Mouse (Mus musculus): ENCODE measurements around the gene Spin4.
A peak's percentile ranks its signal among the peaks of the same experiment; 100 is the strongest.

Gene Spin4

DNA sequence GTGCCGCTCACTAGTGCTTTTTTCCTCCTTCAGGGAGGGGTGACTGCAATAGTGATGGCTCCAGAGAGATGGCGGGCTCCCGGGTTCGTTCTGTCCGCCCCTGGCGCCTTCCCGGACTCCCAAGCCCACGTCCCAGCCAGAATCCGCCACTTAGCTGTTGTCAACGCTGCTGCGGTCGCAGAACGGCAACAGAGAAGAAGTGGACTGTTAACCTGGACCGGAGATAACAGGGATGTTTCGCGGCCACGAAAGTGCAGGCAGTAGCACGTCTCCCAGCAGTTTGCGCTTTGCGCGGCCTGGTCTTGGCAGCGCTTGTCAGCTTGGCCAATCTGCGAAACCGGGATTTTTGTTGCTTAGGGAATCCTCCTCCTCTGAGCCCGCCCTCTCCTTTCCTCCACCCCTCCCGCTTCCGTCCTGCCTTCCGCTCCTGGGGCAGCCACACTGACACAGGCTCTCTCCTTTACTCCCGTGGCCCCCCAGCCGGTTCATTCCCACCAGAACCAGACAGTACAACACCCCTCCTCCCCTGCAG lies at the start of gene Spin4:
Spin4 (minus strand) TSS at position 322 of the 532 bp plus-strand sequence.
- DNase-seq = peak; percentile 75

DNA sequence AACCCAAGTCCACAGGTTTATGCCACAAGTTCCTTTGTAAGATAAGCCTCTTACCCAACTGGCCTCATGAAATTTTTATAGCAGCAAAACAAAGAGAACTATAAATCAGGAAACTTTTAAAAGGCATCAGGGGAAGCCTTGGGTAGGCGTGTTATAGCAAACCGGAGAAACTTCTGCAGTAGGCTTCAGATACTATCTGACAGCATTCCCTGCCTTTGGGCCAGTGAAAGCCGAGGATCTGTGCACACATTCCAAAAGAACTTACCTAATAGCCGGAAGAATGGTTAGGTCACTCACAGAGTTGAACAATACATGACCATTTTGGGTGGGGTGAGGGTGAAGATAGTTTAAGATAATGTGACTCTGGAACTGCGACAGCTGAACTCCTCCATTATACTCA lies 1.4 kb upstream of the Spin4 start:
- DNase-seq = no peak

DNA sequence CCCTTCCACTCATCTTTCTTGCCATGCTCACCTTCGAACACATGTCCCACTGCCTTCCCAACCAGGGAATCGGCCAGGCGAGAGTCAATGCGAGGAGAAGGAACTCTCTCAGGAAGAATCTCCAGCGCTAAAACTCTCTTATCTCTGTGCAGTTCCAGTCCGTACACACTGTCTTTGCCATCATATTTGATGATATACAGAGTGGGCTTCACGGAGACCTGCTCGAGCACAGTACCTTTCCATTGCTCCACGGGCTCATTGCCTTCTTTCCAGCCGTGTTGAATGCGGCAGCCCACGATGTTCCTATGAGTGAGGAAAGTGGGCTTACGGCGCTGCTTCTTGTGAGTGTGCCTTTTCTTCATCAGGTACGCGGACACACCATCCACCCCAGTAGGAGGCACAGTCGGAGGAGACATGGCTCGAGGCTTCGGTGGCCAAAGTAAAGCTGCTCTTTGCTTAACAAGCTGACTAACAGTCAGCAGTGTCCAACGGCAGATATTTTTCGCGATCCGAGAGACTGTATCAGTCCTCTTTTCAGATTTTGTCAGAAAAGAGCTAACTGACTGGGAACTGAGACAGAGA lies 612 bp downstream of the Spin4 start:
- DNase-seq = no peak

DNA sequence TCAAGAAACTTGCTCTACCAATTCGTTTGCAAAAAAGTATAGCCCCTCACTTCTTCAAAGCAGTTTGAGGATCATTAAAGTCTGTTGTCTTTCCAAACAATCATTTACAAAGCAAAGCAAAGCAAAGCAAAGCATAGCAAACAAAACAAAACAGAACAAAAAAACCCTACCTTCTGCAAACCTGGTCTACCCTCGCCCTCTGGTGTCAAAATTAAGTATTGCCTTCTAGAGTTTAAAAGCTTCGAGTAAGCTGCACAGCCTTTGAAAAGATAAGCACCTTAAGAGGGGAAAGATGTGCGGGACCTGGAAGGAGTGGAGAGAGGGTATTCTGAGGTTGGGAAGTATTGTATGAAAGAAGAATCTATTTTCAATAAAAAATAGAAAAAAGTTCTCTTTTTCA lies 14.4 kb downstream of the Spin4 start:
- peak; percentile 35 for DNase-seq

DNA sequence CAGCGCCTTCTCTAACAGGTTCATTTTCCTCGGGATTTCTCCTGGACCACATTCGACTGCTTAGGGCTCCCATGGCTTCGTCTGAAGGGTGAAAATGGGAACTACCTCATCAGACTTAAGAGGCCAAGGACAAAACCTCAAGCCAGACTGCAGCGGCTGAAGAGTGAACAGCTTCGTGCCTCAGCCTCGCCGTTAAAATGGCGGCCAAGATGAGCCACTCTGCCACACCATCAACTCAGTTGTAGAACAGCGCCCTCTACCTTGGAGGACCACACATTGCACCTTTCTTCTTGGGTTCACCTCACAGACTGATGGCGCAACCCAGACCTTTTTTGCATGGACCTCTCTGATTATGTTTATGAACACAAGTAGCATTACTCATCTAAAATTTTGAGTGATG lies 27.6 kb downstream of the Spin4 start:
- no peak for DNase-seq

DNA sequence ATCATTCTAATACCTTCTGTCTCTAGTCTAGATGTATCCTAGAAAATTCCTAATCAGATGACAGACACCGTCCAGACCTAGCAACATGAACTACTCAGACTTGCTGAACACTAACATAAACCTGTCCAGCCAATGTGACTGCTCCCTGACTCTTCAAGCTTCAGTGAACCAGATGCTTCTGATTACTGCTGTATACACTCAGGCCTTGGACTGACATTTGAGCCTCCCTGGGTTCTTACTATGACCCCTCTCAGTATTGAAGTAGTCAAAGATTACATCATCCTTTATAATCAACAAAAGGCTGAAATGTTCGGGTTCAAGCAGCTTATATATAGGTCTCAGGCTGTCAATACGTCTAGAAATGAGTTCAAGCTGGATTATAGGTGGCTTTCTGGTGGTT lies 32.4 kb downstream of the Spin4 start:
- DNase-seq = no peak

DNA sequence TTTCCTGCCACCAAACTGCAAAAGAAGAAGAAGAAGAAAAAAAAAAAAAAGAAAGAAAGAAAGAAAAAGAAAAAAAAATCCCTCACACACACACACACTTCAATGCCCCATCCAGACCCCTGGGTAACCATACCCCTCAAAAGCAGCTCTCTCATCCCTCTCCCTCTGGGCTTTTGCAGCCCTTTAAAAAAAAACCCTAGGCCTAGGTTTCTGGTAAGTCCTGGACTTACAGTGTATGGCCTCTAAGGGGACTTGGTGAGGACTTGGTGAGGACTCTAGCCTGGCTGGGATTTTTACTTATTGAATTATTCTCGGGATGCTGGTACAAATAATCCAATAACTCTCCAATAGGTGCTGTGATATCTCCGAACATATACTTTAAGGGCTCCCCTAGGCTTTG lies 35.6 kb downstream of the Spin4 start:
- DNase-seq = no peak

DNA sequence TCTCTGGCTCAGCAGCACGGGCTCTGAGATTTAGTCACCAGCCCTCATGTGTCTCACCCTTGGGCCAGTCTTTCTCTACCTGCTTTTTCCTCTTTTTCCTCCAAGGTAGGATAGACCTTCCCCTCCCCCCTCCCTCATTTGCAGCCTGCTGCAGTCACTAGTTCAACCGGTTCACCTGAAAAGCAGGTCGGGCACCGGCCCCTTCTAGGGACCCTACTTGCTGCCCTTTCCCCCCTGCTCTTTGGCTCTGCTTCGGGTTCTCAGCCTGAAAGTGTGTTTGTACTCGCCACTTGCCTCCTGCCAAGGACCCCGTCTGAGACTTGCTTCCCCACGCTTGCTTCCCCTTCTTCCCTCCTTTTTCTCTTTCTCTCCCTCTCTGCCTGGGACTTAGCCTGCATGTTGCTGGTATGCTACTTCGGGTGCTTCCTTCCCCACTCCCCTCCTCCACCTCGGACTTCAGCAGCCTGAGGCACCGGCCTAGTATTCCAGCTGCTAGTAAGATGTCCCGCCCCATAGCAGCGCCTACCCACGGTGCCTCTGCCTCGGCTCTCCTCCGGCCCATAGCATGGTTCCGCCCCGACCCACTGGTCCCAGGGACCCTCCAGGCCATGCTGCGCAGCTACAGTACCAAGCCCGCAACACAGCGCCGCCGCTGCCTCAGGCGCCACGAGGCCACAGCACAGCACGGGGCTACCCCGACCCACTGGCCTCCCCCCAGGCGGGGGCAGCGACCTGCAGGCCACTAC lies 36.2 kb downstream of the Spin4 start:
- no peak for DNase-seq
